Mouse (Mus musculus): ENCODE data around the gene Chga. TPM values are rescaled to one million over a fixed set of nuclear protein-coding genes. Genes with fewer than 3 reads are reported as not detected.

The Chga gene
- polyA plus RNA-seq, 1 experiment from 2014 or later: 5.2 TPM

DNA sequence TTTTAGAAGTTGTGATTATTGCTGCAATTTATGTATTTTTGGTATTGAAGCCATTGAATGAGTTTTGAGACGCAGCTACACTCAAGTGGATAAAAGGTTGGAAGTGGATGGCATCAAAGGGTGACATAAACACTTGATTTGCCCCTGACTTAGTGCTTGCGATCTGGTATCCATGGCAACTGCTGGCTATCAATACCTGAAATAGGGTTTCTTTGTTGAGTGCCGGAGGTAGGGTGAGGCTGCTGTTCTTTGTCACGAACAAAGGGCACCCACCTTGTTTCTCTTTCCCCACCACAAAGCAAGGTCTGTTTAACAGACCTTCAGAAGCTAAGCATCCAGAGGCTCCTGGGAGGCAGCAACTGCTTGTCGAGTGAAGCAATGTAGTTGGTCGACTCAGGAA lies 9.6 kb upstream of the Chga start:
- no peak for ATAC-seq (ENCODE audit: insufficient number of reproducible peaks, insufficient read depth, low FRiP score, low read depth)
- Histone ChIP-seq H3K9me3 (ENCODE audit: control insufficient read depth, low read depth, low read length) (no peaks in the 10 kb centered on the region), H3K36me3 (ENCODE audit: control insufficient read depth, insufficient read depth, low read length) (no peaks in the 10 kb centered on the region), H3K27me3 (ENCODE audit: control insufficient read depth, insufficient read depth, low read length) (no peaks in the 10 kb centered on the region), H3K27ac (ENCODE audit: low read length) (no peak overlapping the region), H3K9ac (replicated peaks; ENCODE audit: low read depth, low read length) (no peak overlapping the region), H3K4me3 (ENCODE audit: low read depth, low read length) (no peak overlapping the region), H3K4me1 (ENCODE audit: control insufficient read depth, insufficient read depth, low read length) (no peaks in the 10 kb centered on the region), H3K4me2 (replicated peaks; ENCODE audit: low read depth, low read length) (no peak overlapping the region)
- WGBS: 56% methylated on average over 6 of the region's 6 CpGs

DNA sequence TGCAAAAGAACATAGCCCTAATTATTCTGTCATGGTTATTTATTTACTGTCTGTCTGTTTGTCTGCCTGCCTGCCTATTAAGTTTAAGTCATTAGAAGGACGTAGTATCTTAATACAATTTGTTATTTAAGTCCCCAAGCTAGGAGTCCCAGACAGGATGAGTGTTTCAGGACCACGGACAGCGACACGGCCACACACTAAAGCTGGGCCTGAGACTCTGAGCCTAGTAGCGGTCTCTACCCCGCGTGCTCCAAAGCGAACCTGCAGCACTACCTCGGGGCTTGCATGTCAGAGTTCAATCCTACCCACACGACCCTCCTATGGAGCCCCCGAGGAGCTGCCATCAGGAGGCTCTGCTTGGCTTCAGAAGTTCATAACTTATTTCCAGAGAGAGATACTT lies 4.2 kb upstream of the Chga start:
- Histone ChIP-seq H3K36me3 (ENCODE audit: control insufficient read depth, insufficient read depth, low read length) (no peaks in the 10 kb centered on the region), H3K4me1 (ENCODE audit: control insufficient read depth, insufficient read depth, low read length) (0 out of 2 replicates have a peak, but pooled peaks cover 3% of the 10 kb centered on the region), H3K9me3 (ENCODE audit: control insufficient read depth, low read depth, low read length) (no peaks in the 10 kb centered on the region), H3K4me2 (replicated peaks; ENCODE audit: low read depth, low read length) (no peak overlapping the region), H3K4me3 (ENCODE audit: low read depth, low read length) (no peak overlapping the region), H3K27me3 (ENCODE audit: control insufficient read depth, insufficient read depth, low read length) (peaks cover 10% of the 10 kb centered on the region), H3K27ac (ENCODE audit: low read length) (no peak overlapping the region), H3K9ac (replicated peaks; ENCODE audit: low read depth, low read length) (no peak overlapping the region)
- no peak for ATAC-seq (ENCODE audit: insufficient number of reproducible peaks, insufficient read depth, low FRiP score, low read depth)
- WGBS: 3% methylated on average over 11 of the region's 11 CpGs

DNA sequence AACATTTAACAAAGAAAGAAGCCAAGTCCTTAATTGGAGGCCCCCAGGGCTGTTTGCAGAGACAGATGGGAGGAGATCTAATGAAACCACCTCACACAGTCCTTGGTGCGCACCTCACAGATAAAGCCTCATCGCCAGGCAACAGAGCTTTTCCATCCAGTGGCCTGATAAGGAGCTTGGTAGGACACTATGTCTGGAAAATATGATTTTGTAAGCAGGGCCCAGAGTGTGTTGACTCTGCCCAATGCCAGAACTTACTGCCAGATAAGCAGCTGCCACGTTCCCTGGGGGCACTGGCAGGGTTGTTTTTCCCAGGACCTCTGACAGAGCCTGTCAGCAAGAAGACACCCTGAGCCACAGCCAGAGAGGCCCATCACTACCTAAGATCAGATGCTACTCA lies 3.6 kb upstream of the Chga start:
- 77% methylated on average over 3 of the region's 3 CpGs for WGBS
- no peak overlapping the region for H3K9ac ChIP-seq (replicated peaks; ENCODE audit: low read depth, low read length)
- H3K9me3 ChIP-seq (ENCODE audit: control insufficient read depth, low read depth, low read length): no peaks in the 10 kb centered on the region
- no peak for ATAC-seq (ENCODE audit: insufficient number of reproducible peaks, insufficient read depth, low FRiP score, low read depth)
- no peaks in the 10 kb centered on the region for H3K36me3 ChIP-seq (ENCODE audit: control insufficient read depth, insufficient read depth, low read length)
- no peak overlapping the region for H3K4me3 ChIP-seq (ENCODE audit: low read depth, low read length)
- H3K27ac ChIP-seq (ENCODE audit: low read length): no peak overlapping the region
- H3K27me3 ChIP-seq (ENCODE audit: control insufficient read depth, insufficient read depth, low read length): peaks cover 10% of the 10 kb centered on the region
- H3K4me2 ChIP-seq (replicated peaks; ENCODE audit: low read depth, low read length): no peak overlapping the region
- 0 out of 2 replicates have a peak, but pooled peaks cover 3% of the 10 kb centered on the region for H3K4me1 ChIP-seq (ENCODE audit: control insufficient read depth, insufficient read depth, low read length)

DNA sequence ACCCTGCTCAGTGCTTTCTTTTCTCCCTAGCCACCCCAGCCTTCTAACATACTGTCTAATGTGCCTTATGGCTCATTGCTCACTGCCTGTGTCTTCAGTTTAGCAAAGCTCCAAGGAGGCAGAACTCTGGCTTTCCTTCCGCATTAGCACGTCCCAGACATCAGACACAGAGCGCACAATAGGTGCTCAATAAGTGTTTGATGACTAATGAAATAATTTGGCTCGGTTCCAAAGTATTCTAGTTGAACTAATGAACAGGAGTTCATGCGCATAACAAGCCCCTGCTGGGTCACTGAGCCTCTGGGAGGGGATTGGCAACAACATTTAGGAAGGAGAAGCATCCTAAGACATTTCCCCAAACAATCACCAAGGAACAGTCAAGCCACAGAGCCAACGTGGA lies 2.8 kb upstream of the Chga start:
- no peak overlapping the region for H3K4me2 ChIP-seq (replicated peaks; ENCODE audit: low read depth, low read length)
- no peak overlapping the region for H3K4me3 ChIP-seq (ENCODE audit: low read depth, low read length)
- no peak for ATAC-seq (ENCODE audit: insufficient number of reproducible peaks, insufficient read depth, low FRiP score, low read depth)
- no peaks in the 10 kb centered on the region for H3K36me3 ChIP-seq (ENCODE audit: control insufficient read depth, insufficient read depth, low read length)
- H3K27me3 ChIP-seq (ENCODE audit: control insufficient read depth, insufficient read depth, low read length): peaks cover 10% of the 10 kb centered on the region
- WGBS: 72% methylated on average over 6 of the region's 6 CpGs
- no peak overlapping the region for H3K9ac ChIP-seq (replicated peaks; ENCODE audit: low read depth, low read length)
- H3K4me1 ChIP-seq (ENCODE audit: control insufficient read depth, insufficient read depth, low read length): 0 out of 2 replicates have a peak, but pooled peaks cover 3% of the 10 kb centered on the region
- no peaks in the 10 kb centered on the region for H3K9me3 ChIP-seq (ENCODE audit: control insufficient read depth, low read depth, low read length)
- H3K27ac ChIP-seq (ENCODE audit: low read length): no peak overlapping the region

DNA sequence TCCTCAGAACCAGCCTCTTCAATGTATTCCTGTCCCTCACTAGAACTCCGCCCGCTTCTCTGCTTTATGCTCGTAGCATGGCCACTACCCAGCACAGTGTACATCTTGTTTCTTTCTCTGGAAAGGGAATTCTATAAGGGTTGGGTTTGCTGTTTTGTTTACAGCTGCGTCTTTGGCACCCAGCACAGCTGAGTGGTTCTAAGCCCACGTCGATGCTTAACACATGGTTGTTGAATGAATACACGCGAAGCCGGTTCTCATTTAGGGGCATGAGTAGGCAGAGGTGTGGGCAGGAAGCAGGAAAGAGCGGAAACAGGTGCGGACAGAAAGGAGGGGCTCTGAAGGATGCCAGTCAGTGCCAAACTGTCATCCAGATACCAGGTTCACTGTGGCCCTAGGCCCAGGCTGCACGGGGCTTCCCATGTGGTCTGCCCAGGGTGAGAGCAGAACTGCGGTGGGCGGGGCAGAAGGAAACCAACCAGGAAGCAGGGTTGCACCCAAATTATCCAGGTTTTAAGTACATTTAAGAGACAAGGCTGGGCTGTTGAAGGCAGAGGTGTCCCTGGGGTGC lies 979 bp upstream of the Chga start:
- ATAC-seq (ENCODE audit: insufficient number of reproducible peaks, insufficient read depth, low FRiP score, low read depth): no peak
- Histone ChIP-seq H3K4me2 (replicated peaks; ENCODE audit: low read depth, low read length) (no peak overlapping the region), H3K4me3 (ENCODE audit: low read depth, low read length) (no peak overlapping the region), H3K4me1 (ENCODE audit: control insufficient read depth, insufficient read depth, low read length) (0 out of 2 replicates have a peak, but pooled peaks cover 3% of the 10 kb centered on the region), H3K9me3 (ENCODE audit: control insufficient read depth, low read depth, low read length) (no peaks in the 10 kb centered on the region), H3K27ac (ENCODE audit: low read length) (no peak overlapping the region), H3K9ac (replicated peaks; ENCODE audit: low read depth, low read length) (no peak overlapping the region), H3K27me3 (ENCODE audit: control insufficient read depth, insufficient read depth, low read length) (peaks cover 10% of the 10 kb centered on the region), H3K36me3 (ENCODE audit: control insufficient read depth, insufficient read depth, low read length) (no peaks in the 10 kb centered on the region)
- 71% methylated on average over 14 of the region's 14 CpGs for WGBS

DNA sequence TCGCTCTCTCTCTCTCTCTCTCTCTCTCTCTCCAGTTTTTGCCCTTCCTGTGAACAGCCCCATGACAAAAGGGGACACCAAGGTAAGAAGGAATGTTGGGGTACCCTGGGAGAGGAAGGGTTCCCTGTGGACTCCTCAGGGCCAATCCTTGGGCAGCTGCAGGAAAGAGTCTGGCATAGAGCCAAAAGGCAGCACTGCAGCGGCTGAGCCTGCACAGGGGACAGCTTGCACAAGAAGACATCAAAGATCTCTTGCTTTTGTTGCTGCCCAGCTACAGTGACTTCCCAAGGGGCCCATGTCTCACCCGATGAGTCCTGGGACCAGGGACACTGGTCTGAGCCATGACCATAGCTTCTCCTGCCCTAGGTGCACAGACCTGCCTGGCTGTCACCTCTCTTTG lies 1.1 kb downstream of the Chga start:
- Histone ChIP-seq H3K9me3 (ENCODE audit: control insufficient read depth, low read depth, low read length) (no peaks in the 10 kb centered on the region), H3K27me3 (ENCODE audit: control insufficient read depth, insufficient read depth, low read length) (peaks cover 10% of the 10 kb centered on the region), H3K4me1 (ENCODE audit: control insufficient read depth, insufficient read depth, low read length) (0 out of 2 replicates have a peak, but pooled peaks cover 3% of the 10 kb centered on the region), H3K4me3 (ENCODE audit: low read depth, low read length) (no peak overlapping the region), H3K9ac (replicated peaks; ENCODE audit: low read depth, low read length) (no peak overlapping the region), H3K4me2 (replicated peaks; ENCODE audit: low read depth, low read length) (no peak overlapping the region), H3K36me3 (ENCODE audit: control insufficient read depth, insufficient read depth, low read length) (no peaks in the 10 kb centered on the region), H3K27ac (ENCODE audit: low read length) (no peak overlapping the region)
- WGBS: 74% methylated on average over 3 of the region's 3 CpGs
- ATAC-seq (ENCODE audit: insufficient number of reproducible peaks, insufficient read depth, low FRiP score, low read depth): no peak

DNA sequence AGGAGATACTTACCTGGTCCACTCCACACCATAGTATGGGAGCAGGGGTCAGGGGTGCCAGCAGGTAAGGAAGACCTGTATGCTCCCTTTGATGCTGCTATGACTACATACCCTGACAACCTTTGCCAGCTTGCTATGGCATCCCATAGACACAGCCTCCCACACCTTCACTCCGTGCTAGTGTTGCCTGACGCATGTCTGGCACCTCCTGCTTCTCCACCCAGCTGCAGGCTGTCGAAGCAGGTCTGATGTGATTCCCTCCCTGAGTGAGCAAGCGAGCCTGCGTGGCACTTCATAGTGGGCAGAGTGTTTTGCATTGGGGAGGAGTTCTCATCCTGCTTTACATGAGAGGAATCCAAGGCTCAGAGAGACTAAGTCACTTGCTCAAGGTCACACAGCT lies 2.6 kb downstream of the Chga start:
- ATAC-seq (ENCODE audit: insufficient number of reproducible peaks, insufficient read depth, low FRiP score, low read depth): no peak
- H3K27me3 ChIP-seq (ENCODE audit: control insufficient read depth, insufficient read depth, low read length): peaks cover 10% of the 10 kb centered on the region
- 81% methylated on average over 5 of the region's 5 CpGs for WGBS

DNA sequence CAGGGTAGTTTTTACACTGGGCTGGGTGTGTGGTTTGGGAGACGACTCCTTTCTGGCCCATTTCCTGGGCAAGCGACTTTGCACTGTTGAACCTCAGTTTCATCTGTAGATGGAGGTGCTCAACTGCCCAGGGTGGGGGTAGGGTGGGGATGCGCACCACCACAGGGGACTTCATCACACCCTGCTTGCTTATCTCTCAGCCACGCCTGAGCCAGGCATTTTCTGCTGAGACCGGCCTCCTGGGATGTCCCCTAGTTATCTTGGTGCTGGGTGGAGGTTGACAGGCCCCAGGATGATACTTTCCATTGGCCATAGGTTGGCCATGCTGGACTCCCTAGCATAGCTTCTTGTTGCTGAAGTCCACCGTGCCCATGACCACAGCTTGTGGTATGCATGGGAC lies 10.3 kb downstream of the Chga start:
- no peak overlapping the region for H3K27ac ChIP-seq (ENCODE audit: low read length)
- no peak overlapping the region for H3K9ac ChIP-seq (replicated peaks; ENCODE audit: low read depth, low read length)
- H3K4me2 ChIP-seq (replicated peaks; ENCODE audit: low read depth, low read length): no peak overlapping the region
- 72% methylated on average over 6 of the region's 6 CpGs for WGBS
- no peaks in the 10 kb centered on the region for H3K4me1 ChIP-seq (ENCODE audit: control insufficient read depth, insufficient read depth, low read length)
- no peaks in the 10 kb centered on the region for H3K36me3 ChIP-seq (ENCODE audit: control insufficient read depth, insufficient read depth, low read length)
- H3K27me3 ChIP-seq (ENCODE audit: control insufficient read depth, insufficient read depth, low read length): no peaks in the 10 kb centered on the region
- H3K4me3 ChIP-seq (ENCODE audit: low read depth, low read length): no peak overlapping the region
- no peaks in the 10 kb centered on the region for H3K9me3 ChIP-seq (ENCODE audit: control insufficient read depth, low read depth, low read length)
- ATAC-seq (ENCODE audit: insufficient number of reproducible peaks, insufficient read depth, low FRiP score, low read depth): no peak

More for the DNA sequence above, 2.6 kb downstream of the Chga start:
- H3K4me2 ChIP-seq (replicated peaks; ENCODE audit: low read depth, low read length): no peak overlapping the region
- no peak overlapping the region for H3K27ac ChIP-seq (ENCODE audit: low read length)
- H3K4me1 ChIP-seq (ENCODE audit: control insufficient read depth, insufficient read depth, low read length): 0 out of 2 replicates have a peak, but pooled peaks cover 3% of the 10 kb centered on the region
- H3K9ac ChIP-seq (replicated peaks; ENCODE audit: low read depth, low read length): no peak overlapping the region
- H3K9me3 ChIP-seq (ENCODE audit: control insufficient read depth, low read depth, low read length): no peaks in the 10 kb centered on the region
- H3K36me3 ChIP-seq (ENCODE audit: control insufficient read depth, insufficient read depth, low read length): no peaks in the 10 kb centered on the region
- no peak overlapping the region for H3K4me3 ChIP-seq (ENCODE audit: low read depth, low read length)

DNA sequence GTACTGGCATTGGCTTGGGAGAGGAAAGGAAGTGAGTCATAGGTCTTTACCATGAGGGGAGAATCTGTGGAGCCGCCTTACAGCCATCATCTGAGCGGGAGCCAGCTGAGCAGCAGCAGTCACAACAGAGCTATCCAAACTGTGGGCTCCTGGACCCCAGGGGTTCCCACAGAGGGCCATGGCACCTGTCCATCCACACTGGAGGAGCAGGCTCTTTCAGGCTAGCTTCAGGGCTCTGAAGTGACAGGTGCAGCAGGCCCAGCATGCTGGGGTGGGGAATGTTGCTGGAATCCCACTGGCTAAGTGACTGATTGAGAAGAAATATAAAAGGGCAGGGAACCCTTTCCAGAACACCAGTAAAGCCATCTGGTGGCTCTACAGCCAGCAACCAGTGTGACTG lies 12.2 kb downstream of the Chga start:
- no peaks in the 10 kb centered on the region for H3K27me3 ChIP-seq (ENCODE audit: control insufficient read depth, insufficient read depth, low read length)
- no peak for ATAC-seq (ENCODE audit: insufficient number of reproducible peaks, insufficient read depth, low FRiP score, low read depth)
- 66% methylated on average over 2 of the region's 2 CpGs for WGBS

More for the DNA sequence above, 12.2 kb downstream of the Chga start:
- H3K4me2 ChIP-seq (replicated peaks; ENCODE audit: low read depth, low read length): no peak overlapping the region
- H3K27ac ChIP-seq (ENCODE audit: low read length): no peak overlapping the region
- H3K9me3 ChIP-seq (ENCODE audit: control insufficient read depth, low read depth, low read length): no peaks in the 10 kb centered on the region
- no peak overlapping the region for H3K9ac ChIP-seq (replicated peaks; ENCODE audit: low read depth, low read length)
- H3K4me3 ChIP-seq (ENCODE audit: low read depth, low read length): no peak overlapping the region
- no peaks in the 10 kb centered on the region for H3K4me1 ChIP-seq (ENCODE audit: control insufficient read depth, insufficient read depth, low read length)
- H3K36me3 ChIP-seq (ENCODE audit: control insufficient read depth, insufficient read depth, low read length): peaks cover 3% of the 10 kb centered on the region; the same call in 1 of the 2 replicates

All from stomach, embryonic 14.5 days (tissue).